Mouse (Mus musculus): ENCODE results near the gene Serpinf2. TPM values are rescaled to one million over a fixed set of nuclear protein-coding genes. Genes with fewer than 3 reads are reported as not detected.
"Not testable (repeated sequence)": the region's sequence is repeated elsewhere in the genome, so short reads cannot be mapped to it uniquely, and the experiment has no call there.

Serpinf2 gene
- total RNA-seq, 2 experiments from 2014 or later = 0.56 TPM; not detected in 1

- DNase-seq = peak; percentile 53
Observed at GRCm38 (mm10) chr11:75459141-75459711, 19.8 kb upstream of the Serpinf2 start.

DNA sequence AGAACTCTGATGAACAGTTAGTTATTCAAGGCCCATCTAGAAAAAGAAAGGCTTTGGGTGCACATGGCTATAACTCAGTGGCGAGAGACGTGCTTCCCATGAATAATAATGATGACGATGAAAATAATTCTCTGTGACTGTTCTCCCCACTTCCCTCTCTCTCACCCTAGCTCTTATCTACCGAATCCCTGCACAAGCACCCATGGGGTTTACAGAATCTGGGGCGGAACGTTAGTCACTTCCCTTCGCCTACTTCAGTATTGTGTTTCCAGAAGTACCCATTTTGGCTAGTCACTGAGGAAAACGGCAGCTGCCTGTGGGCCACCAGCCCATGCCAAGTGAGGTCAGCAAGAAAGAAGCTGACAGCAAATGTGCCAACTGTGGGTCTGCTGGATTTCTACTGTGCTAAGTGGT lies 19.2 kb upstream of the Serpinf2 start:
- peak; percentile 37 for DNase-seq

GRCm38 (mm10) chr11:75458169-75458568 lies 18.8 kb upstream of the Serpinf2 start:
- no peak for DNase-seq

DNA sequence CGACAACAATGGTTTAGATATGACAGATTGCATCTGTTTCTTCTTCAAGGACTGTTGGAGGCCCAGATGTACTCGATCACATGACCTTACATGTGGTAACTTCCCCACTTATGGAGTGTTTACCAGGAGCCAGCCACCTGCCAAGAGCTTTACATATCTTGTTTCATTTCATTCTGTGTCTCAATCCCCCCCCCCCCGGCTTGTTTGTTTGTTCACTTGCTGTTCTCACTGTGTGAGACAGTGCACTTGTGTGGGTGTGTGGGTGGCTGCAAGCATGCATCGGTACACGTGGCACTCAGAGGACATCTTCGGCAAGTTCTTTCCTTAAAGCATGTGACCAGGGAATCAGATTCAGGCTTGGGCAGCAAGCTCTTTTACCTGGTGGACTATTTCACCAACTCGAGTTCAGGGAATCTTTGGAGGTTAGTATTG lies 17.1 kb upstream of the Serpinf2 start:
- no peak for DNase-seq

- DNase-seq = not testable (repeated sequence)
Observed at GRCm38 (mm10) chr11:75455971-75456370, 16.6 kb upstream of the Serpinf2 start.

GRCm38 (mm10) chr11:75455041-75455736 lies 15.8 kb upstream of the Serpinf2 start:
- no peak for DNase-seq

DNA sequence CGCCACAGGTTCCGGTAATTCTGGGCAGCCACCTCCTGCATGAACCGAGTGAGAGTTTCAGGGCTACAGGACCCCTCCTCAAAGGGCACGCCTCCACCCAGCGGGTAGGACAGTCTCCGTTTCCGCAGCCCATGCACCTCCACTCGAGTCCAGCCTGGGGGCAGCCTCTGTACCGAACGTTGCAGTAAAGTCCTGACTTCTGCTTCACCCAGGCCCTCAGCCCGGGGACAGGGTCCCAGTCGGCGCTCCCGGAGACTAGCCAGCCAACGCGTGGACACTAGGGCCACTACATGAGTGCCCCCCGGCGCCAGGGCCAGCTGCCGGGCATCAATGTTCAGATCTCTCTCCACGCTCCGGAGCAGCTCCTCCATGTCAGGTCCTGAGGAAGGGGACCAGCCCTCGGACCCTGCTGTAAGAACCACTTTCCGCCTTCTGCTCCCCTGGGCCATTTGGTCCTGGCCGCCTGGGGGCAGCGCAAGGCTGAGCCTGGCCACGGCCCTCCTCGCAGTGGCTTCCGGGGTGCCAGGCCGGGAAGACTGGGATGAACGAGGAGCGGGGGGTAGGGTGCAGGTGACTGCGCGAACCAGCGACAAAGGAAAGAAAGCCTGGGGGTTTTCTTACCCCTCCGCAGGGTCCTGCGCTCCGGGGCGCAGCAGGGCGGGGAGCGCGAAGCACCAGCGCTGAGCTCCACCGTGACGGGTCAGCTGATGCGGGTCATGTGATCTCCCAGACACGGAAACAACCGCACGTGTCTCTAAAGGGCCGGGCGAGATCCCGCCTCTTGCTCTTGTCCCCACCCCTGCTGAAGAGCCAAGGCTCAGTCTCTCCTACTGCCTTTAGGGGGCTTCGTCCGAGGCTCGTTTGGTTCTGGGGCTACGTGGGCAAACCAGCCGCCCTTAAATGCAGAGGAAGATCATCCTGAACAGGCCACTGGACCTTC lies 14.9 kb upstream of the Serpinf2 start, which contains the start of gene Wdr81:
Gene Wdr81, minus strand, starts transcription at position 727 of the 940 bp plus-strand sequence.
- DNase-seq = peak; percentile 81

DNA sequence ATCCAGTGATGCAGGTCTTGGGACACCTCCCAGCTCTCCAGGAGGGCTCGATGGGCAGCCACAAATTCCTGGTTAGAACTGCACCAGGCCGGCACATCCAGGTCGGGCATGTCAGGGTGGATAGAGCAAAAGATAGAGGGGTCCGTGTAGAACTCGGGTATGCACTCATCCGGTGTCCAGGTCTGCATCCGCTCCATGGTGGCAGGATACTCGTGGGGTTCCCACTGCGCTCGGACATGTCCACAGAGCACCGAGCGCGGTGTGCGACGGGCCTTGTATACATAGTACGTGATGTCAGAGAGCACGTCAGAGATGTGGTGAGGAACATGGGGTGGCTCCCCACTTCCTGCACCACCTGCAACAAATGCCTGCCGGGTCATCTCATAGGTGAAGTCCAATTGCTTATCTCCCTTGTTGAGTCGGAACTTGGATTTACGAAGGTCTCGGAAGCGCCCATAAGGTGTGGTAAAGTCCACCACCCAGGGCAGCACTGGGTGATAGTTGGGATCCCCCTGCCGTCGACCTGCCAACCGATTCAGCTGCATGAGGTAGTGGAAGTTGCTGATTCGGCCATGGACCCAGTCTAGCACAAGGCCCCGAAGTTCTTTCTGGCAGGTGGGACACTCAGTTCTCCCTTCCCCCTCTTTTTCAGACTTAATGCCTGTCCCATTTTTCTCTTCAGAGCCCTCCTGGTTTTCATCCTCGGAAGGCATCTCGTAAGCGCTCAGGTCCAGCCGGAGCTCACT lies 13.6 kb upstream of the Serpinf2 start:
- DNase-seq = no peak

- DNase-seq = no peak
Observed at GRCm38 (mm10) chr11:75452081-75452480, 12.7 kb upstream of the Serpinf2 start.

DNA sequence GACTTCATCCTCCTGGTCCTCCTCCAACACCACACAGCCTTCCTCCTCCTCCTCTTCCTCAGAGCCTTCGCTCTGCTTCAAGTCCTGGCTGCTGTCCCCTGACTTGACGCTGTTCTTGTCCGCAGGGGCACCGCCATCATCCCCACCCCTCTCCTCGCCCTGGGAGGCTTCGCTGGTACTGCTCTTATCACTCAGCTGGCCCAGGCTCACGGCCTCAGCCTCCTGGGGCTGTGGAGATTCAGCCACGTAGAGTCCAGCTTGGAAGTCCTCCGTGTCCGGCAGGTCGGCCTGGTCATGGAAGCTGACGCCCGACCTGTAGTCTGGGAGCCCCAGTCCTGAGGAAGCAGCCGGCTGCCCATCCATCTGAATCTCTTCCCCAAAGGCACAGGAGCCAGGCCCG lies 11.5 kb upstream of the Serpinf2 start:
- DNase-seq = no peak

DNA sequence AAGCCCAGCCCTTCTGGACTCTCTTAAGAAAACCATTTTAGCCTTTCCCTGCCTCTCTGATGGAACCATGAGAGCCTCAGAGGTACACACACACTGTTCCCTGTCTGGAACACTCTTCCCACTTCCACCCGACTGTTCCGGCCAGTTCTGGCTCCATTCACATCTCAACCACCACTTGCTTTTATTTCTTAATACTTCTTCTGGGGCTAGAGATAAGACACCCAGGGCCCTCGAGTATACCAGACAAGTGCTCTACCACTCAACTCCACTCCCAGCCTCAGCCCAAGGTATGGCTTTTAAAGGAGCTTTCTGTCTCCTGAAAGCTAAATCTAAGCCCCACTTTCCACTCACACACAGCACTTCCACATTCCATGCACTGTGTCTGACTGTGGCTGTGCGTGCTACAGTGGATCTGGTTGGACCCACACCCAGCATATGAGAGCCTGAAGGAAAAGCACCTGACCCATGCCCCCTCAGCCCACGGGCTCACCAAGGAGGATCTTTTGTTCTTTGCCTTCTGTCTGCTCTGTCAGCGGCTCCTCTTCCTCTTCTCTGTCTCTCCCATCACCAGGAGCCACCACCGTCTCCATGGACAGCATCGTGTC lies 11.0 kb upstream of the Serpinf2 start:
- DNase-seq = no peak

- no peak for DNase-seq
Observed at GRCm38 (mm10) chr11:75449695-75450094, 10.3 kb upstream of the Serpinf2 start.

DNA sequence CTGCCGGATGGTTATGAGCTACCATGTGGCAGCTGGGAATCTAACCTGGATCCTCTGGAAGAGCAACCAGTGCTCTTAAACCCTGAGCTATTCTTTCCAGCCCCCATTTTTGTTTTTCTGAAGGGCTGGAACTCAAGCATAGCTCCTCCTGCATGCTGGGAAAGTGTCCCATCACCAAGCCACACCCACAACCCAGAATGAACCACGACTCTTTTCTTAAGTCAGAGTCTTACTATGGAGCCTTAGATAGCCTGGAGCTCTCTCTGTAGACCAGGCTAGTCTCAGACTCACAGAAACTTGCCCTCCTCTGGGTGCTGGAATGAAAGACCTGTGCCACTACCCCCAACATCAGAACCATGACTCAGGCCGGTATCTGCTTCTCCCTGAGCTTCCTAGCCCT lies 9.2 kb upstream of the Serpinf2 start:
- DNase-seq = no peak

DNA sequence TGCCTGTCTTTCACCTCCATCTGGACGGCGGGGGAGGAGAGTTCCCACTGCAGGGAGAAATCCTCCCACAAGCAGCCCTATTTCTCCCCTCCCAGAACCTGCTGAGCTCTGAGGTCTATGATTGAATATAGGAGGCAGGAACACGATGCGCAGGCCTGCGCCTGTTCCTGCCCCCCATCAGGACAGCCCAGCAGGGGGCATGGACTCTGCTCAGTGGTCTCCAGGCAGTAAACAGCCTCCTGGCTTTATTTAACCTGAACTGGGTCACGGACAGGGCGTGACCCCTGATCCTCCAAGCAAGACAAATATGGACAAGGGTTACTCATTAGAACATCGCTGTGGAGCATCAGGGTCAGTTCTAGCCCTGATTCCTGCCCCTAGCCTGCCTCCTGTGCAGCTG lies 4.3 kb upstream of the Serpinf2 start:
- DNase-seq = no peak

GRCm38 (mm10) chr11:75441601-75442000 lies 2.2 kb upstream of the Serpinf2 start:
- no peak for DNase-seq

- no peak for DNase-seq
Observed at GRCm38 (mm10) chr11:75441034-75441433, 1.6 kb upstream of the Serpinf2 start.

GRCm38 (mm10) chr11:75439951-75440350 lies 560 bp upstream of the Serpinf2 start:
- no peak for DNase-seq

DNA sequence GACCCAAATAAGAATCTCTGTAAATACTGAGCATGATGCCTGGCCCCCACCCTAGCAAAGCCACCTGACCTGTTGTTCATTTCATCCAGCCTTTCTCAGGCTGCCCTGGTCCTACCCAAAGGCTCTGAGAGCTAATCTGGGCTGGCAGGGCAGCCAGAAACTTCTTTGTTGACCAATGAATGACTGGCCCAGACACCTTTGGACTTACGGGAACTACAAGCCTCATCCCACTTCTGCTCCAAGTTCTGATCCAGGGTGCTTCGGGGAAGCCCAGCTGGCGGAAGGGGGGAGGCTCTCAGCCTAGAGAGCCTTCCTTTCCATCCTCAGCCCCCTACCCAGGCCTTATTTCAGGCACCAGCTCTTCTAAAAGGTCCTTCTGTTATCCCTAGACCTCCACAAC lies 587 bp downstream of the Serpinf2 start:
- no peak for DNase-seq

- DNase-seq = no peak
Observed at GRCm38 (mm10) chr11:75438194-75438593, 1.2 kb downstream of the Serpinf2 start.

GRCm38 (mm10) chr11:75434138-75434537 lies 5.3 kb downstream of the Serpinf2 start:
- no peak for DNase-seq

- DNase-seq = peak; percentile 78
Observed at GRCm38 (mm10) chr11:75431307-75431706, 8.1 kb downstream of the Serpinf2 start.

Data from gastrocnemius, postnatal 10 days (tissue).